Mouse (Mus musculus): ENCODE data around the gene 1810049J17Rik.

The 1810049J17Rik gene

DNA sequence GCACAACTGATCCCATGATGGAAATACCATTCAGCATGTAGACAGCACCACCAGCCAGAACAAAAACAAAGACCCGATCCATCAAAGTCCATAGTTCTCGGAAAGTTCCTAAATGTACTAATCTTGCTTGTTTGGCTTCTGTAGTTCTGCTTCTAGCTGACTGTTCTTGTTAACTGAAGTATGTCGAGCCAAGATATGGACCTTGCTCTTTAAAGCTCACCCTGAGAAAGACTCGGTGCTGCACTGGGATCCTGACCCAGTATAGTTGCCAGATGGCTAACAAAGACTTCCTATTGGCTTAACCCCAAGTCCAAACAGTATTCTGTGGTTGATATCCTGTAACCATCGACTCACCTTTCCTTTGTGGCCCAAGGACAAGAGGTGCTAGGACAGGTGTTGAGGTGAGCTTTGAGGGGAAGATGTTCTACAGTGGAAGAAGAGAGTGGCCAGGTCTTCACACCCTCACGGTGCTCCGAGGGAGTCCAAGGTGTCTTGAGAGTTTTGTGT is 23.4 kb downstream of the 1810049J17Rik start:
- TF ChIP-seq GATA4 (IDR thresholded peaks at IDR 0.05; ENCODE audit: insufficient replicate concordance, low read length) = no peak

DNA sequence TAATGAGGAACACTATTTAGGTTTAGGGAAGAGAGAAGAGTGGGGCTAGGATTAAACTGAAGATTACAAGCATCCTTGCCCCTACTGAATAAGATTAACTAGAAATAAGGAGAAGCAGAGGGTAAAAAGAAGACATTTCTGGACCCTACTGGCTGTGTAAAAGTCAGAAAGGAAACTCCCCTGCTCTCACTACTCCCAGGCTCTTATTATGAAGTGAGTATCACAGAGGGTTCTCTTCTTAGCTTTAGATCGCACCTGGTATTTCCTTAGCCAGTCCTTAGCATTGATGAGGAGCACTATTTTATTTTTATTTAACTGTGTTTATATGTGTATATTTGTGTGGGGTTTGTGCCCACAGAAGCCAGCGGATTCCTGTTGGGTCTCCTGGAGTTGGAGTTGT is 25.5 kb downstream of the 1810049J17Rik start:
- no peak for TF ChIP-seq GATA4 (IDR thresholded peaks at IDR 0.05; ENCODE audit: insufficient replicate concordance, low read length)

DNA sequence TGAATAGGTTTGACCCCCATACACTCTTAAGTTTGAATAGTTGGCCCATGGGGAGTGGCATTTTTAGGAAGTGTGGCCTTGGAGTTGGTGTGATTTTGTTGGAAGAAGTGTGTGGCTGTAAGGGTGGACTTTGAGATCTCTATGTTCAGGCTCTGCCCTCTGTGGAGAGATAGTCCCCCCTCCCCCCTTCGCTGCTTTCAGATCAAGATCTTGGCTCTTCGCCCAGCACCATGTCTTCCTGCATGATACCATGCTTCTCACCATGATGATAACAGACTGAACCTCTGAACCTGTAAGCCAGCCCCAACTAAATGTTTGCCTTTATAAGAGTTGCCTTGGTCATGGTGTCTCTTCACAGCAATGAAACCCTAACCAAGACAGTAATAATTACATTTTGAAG is 29.9 kb downstream of the 1810049J17Rik start:
- TF ChIP-seq GATA4 (IDR thresholded peaks at IDR 0.05; ENCODE audit: insufficient replicate concordance, low read length) = no peak

DNA sequence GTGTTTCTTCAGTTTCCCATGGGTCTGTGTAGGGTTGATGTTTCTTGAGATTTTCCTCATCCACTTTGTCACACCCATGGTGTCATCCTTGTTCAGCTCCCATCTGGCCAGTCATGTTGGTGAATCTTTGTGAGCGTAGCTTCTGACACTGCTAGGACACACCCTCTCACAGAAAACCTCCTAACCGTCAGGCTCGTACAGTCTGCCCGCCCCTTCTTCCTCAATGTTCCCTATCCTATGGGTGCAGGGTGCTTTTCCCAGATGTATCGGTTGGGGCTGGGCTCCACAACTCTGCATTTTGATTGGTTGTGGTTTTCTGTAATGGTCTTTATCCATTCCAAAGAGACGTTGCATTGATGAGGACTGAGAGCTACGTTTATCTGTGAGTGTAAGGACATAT is 31.4 kb downstream of the 1810049J17Rik start:
- TF ChIP-seq GATA4 (IDR thresholded peaks at IDR 0.05; ENCODE audit: insufficient replicate concordance, low read length) = no peak

DNA sequence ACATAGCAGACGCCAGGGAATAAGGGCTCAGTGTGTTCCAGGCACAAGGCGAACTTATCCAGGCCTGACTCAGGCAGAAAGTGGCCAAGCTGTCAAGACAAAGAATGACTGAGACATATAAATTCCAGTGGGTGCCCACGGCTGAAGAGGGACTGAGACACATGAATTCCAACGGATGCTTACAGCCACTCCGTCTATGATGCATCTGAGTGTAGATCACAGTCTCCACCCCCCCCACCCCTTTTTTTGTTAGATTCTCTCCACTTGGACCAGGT is 36.2 kb downstream of the 1810049J17Rik start:
- TF ChIP-seq GATA4 (IDR thresholded peaks at IDR 0.05; ENCODE audit: insufficient replicate concordance, low read length) = no peak

DNA sequence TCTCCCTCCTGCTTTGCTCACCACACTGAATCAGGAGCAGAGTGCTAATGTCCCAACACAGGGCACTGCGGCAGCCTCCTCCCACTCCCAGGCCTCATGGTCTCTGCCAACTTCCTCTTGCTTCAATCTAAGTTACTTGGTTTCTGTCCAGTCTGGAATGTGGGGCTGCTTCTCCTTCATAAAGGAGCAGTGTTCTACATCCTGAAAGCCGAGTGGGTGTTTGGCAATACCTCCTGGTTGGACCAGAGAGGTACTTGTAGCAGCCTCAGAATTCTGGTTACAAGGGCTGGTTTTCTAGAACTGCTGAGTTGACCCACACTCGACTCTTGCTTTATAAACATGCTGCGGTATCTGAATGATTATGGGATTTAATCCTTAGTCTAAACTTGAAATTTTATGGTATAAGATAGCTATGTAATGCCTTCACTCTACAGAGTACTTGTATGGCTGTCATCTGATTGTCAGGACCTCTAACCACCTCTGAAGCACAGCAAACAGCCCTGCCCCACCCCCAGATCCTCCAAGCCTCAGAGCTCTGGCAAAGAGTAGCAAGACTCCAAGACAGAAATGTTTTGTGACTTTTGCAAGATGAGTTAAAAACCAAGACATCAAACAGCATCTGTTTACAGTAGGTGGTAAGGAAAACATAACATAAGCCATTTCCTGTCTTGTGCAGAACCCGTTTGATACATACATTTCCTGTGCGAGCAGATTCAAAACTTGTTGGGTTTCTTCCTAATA is 36.7 kb downstream of the 1810049J17Rik start:
- no peak for TF ChIP-seq GATA4 (IDR thresholded peaks at IDR 0.05; ENCODE audit: insufficient replicate concordance, low read length)

DNA sequence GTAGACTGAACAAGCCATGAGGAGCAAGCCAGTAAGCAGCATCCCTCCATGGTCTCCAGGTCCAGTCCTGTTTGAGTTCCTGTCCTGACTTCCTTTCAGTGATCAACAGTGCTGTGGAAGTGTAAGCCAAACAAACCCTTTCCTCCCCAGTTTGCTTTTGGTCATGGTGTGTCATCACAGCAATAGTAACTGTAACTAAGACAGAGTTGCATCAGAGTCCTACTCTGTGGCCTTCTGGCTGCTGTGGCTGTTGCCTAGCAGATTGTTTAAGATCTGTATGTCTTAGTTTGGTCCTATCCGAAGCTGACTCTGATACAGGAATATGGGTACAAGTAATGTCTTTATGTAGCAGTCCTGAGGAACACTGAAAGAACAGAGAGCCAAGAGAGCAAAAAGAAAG is 41.9 kb downstream of the 1810049J17Rik start:
- TF ChIP-seq GATA4 (IDR thresholded peaks at IDR 0.05; ENCODE audit: insufficient replicate concordance, low read length) = no peak

DNA sequence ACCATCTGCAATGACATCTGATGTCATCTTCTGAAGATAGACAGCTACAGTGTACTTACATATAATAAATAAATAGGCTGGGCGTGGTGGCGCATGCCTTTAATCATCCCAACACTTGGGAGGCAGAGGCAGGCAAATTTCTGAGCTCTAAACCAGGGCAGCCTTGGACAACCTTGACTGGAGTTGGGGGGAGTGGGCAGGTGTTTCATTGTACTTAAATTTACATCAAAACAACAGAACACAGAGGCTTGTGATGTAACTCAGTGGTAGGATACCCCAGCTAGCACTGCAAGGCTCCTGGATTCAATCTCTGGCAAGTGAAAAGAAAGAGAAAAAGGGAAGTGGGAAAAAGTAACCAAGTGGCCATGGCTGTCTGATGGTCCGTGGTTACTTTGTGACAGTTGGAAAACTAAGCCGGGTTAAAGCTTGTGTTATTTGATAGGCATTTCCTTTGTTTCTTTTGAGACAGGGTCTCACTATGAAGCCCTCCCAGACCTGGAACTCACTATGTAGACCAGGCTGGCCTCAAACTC is 46.5 kb downstream of the 1810049J17Rik start:
- no peak for TF ChIP-seq GATA4 (IDR thresholded peaks at IDR 0.05; ENCODE audit: insufficient replicate concordance, low read length)

DNA sequence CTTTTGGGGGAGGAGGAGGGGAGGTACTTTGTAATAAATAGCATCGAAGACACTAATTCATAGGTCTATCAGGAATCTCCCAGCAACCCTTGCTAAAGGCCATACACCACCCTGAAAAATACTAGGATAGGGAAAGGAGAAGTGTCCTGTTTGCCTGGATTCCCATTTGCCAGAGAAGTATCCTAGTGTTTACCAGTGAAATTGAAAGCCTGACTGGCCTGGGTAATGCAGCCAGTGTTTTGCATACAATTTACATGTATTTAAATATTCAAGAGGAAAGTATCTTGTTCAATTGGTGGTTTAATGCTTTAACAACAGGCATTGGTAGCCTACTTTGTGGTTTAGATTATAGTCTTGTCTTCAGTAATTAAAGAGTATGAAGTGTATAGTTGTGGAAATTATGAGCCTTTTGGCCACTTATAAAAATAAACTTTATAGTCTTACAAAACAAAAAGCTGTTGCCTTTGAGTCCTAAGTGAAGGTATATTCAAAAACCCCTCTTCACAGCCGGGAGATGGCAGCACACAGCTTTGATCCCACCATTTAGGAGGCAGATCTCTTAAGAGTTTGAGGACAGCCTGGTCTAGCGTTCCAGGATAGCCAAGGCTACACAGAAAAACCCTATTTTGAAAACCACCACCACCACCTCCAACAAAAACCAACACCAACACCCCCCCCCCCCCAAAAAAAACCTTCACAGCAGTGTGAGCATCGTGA is 47.5 kb downstream of the 1810049J17Rik start:
- no peak for TF ChIP-seq GATA4 (IDR thresholded peaks at IDR 0.05; ENCODE audit: insufficient replicate concordance, low read length)

DNA sequence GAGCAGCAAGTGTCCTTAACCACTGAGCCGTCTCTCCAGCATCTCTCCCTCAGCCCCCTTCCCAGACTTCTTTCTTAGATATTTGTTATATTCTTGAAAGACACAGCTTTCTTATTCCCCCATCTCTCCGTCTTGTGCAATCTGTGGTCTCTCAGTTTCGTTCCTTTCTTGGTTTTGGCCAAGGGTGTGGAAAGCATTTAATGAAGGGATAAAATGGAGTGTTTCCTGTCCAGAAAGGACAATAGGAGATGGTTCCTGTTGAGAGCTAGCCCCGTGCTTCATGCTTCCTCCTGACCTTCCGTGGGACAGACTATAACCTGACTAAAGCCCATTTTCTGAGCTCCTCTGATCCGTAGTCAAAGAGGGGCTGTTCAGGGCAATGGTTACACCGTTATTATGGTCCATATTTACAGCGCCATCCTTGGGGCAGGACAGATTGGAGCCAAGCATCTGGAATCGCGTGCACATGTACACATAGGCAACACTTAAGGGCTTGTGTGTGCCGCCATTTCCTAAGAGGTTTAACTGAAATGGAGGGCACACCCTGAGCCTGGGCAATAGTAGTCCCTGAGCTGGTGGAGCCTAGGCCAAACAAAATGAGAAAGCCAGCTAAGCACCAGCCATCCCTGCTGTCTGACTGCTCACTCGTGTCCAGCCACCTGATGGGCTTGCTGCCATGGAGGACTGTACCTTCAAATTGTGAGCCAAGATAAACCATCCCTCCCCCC is 48.2 kb downstream of the 1810049J17Rik start:
- TF ChIP-seq GATA4 (IDR thresholded peaks at IDR 0.05; ENCODE audit: insufficient replicate concordance, low read length) = no peak

All from liver, adult (tissue).